Mouse (Mus musculus) lung, embryonic 15.5 days (tissue): ENCODE measurements around the gene Odf3. TPM values are rescaled to one million over a fixed set of nuclear protein-coding genes. Genes with fewer than 3 reads are reported as not detected.

Experiments
- ATAC-seq: fragments of 200-750 bp; cut with Nextera tagmentation; 2 replicates; pipeline ENCODE4 v1.8.0; 2017; ENCODE audit warnings: moderate number of reproducible peaks, borderline replicate concordance; ENCODE audit not compliant: low FRiP score, low TSS enrichment; ENCODE audit errors: extremely low read depth
- H3K27ac ChIP-seq: fragments of 300-500 bp; sonication (generic); 2 replicates; pipeline ENCODE4 v1.5.1; 2015; ENCODE audit warnings: moderate library complexity, mild to moderate bottlenecking, inconsistent platforms
- H3K27me3 ChIP-seq: fragments of 300-500 bp; sonication (generic); 2 replicates; pipeline ENCODE4 v1.6.1; 2015; ENCODE audit warnings: inconsistent platforms
- H3K36me3 ChIP-seq: fragments of 300-500 bp; sonication (generic); 2 replicates; pipeline ENCODE4 v1.6.1; 2015; ENCODE audit warnings: inconsistent platforms
- H3K4me1 ChIP-seq: fragments of 300-500 bp; sonication (generic); 2 replicates; pipeline ENCODE4 v1.6.1; 2015; ENCODE audit warnings: inconsistent platforms
- H3K4me2 ChIP-seq: fragments of 300-500 bp; sonication (generic); 2 replicates; pipeline ENCODE4 v1.6.1; 2015; ENCODE audit warnings: inconsistent platforms, mild to moderate bottlenecking, moderate library complexity
- H3K4me3 ChIP-seq: fragments of 300-500 bp; sonication (generic); 2 replicates; pipeline ENCODE4 v1.5.1; 2015; ENCODE audit warnings: mild to moderate bottlenecking, inconsistent platforms
- H3K9ac ChIP-seq: fragments of 300-500 bp; sonication (generic); 2 replicates; pipeline ENCODE4 v1.6.1; 2015; ENCODE audit warnings: inconsistent platforms
- H3K9me3 ChIP-seq: fragments of 300-500 bp; sonication (generic); 2 replicates; pipeline ENCODE4 v1.6.1; 2016; ENCODE audit warnings: inconsistent platforms
- WGBS: fragments of 180-500 bp; shearing (Covaris S2); methylation state at CpG from one replicate; pipeline ENCODE4 v1.1.7; 2015; 5-methylcytosine and 5-hydroxymethylcytosine counted together
- polyA plus RNA-seq: library from polyadenylated mRNA; unstranded; fragments of >200 nt; fragmentation: Nextera tagmentation; extraction: Ambion mirVana; gene quantifications from 2 replicates; pipeline ENCODE4 v1.2.1, GENCODE M21; 2015

Odf3 gene
- polyA plus RNA-seq, 1 experiment from 2014 or later, result not detected

- H3K4me3 ChIP-seq, result no peak overlapping the region
- 95% methylated on average over 3 of the region's 3 CpGs for WGBS
- H3K36me3 ChIP-seq, result peaks cover 66% of the 10 kb centered on the region
- no peak overlapping the region for H3K27ac ChIP-seq
- H3K9me3 ChIP-seq, result no peaks in the 10 kb centered on the region
- no peak overlapping the region for H3K4me2 ChIP-seq
- no peaks in the 10 kb centered on the region for H3K27me3 ChIP-seq
- ATAC-seq, result no peak
- H3K4me1 ChIP-seq, result no peaks in the 10 kb centered on the region
- no peak overlapping the region for H3K9ac ChIP-seq
Measured at GRCm38 (mm10) chr7:140894611-140895010, 47.0 kb downstream of the Odf3 start.

GRCm38 (mm10) chr7:140897863-140898262 is 50.3 kb downstream of the Odf3 start:
- Histone ChIP-seq H3K27ac (no peak overlapping the region), H3K9ac (no peak overlapping the region), H3K27me3 (no peaks in the 10 kb centered on the region), H3K36me3 (peaks cover 47% of the 10 kb centered on the region), H3K9me3 (no peaks in the 10 kb centered on the region), H3K4me3 (no peak overlapping the region), H3K4me2 (no peak overlapping the region), H3K4me1 (no peaks in the 10 kb centered on the region)
- no peak for ATAC-seq
- 86% methylated on average over 7 of the region's 7 CpGs for WGBS

DNA sequence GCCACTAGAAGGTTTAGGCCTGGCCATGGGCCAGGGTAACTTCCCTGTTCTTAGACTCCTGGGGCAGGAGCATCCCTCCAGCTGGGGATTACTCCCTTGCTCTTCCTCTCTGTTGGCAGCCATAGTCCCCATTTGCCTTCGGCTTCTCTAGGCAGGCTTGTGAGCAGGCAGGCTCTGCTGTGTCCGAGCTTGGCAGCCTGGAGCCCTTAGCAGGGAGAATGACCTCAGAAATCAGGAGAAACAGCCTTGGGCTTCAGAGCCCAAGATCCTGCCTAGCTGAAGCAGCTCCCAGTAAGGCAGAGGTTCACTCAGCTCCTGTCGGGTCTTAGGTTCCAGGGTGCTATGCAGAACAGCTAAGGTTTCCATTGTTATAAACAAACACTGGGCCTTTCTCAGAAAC is 51.5 kb downstream of the Odf3 start:
- Histone ChIP-seq H3K9ac (no peak overlapping the region), H3K36me3 (peaks cover 43% of the 10 kb centered on the region), H3K4me2 (no peak overlapping the region)

DNA sequence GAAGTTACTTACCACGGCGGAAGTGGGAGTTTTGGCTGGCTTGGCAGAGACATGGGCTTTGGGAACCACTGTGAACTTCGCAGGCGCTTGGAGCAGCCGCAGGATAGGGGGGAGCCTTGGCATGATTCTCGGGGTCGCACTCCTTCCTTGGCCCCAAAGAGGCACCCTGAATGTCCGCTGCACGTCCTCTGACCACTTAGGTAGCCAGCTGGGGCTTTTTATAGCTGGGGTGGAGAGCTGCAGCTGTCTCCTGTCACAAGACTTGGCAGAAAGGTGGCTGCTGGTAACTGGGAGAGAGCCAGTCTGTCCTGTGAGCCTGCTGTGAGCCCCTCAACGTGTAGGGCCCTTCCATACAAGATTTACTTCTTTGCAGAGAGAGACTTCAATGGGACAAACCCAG is 52.6 kb downstream of the Odf3 start, which contains the start of gene Cox8b:
Gene Cox8b (minus strand): TSS at position 227 of the 400 bp plus-strand sequence.
- no peak within 1 kb of the TSS for H3K4me2 ChIP-seq
- ATAC-seq, result no peak
- H3K27ac ChIP-seq, result no peak within 1 kb of the TSS

More for the DNA sequence above, 51.5 kb downstream of the Odf3 start:
- Histone ChIP-seq H3K4me3 (no peak overlapping the region), H3K27ac (no peak overlapping the region), H3K9me3 (no peaks in the 10 kb centered on the region), H3K4me1 (0 out of 2 replicates have a peak, but pooled peaks cover 2% of the 10 kb centered on the region), H3K27me3 (no peaks in the 10 kb centered on the region)
- ATAC-seq, result no peak
- 70% methylated on average over 3 of the region's 3 CpGs for WGBS

More for the DNA sequence above, 52.6 kb downstream of the Odf3 start, which contains the start of gene Cox8b:
- Histone ChIP-seq H3K27me3 (no peaks in the 10 kb centered on the region), H3K9ac (no peak within 1 kb of the TSS), H3K36me3 (peaks cover 34% of the 10 kb centered on the region), H3K9me3 (no peaks in the 10 kb centered on the region), H3K4me3 (no peak within 1 kb of the TSS), H3K4me1 (0 out of 2 replicates have a peak, but pooled peaks cover 2% of the 10 kb centered on the region)
- WGBS, result 53% methylated on average over 10 of the region's 10 CpGs

Other genes starting within 250 kb of the Odf3 start
- gene Olfr46, start 246.5 kb upstream of the Odf3 start, polyA plus RNA-seq, result not detected in 2 replicates
- not detected in 2 replicates for gene Olfr61, start 218.8 kb upstream of the Odf3 start, polyA plus RNA-seq
- not detected in 2 replicates for gene Olfr53, start 201.4 kb upstream of the Odf3 start, polyA plus RNA-seq
- gene Olfr539, start 187.9 kb upstream of the Odf3 start, polyA plus RNA-seq, result not detected in 2 replicates
- not detected in 2 replicates for gene Olfr45, start 165.9 kb upstream of the Odf3 start, polyA plus RNA-seq
- gene Olfr541, start 150.5 kb upstream of the Odf3 start, polyA plus RNA-seq, result not detected in 2 replicates
- gene Cyp2e1, start 84.1 kb upstream of the Odf3 start, polyA plus RNA-seq, result 0.10 and 0.19 TPM in 2 replicates
- 0.14 TPM in 1 of 2 replicates, not detected in the other for gene Syce1, start 60.0 kb upstream of the Odf3 start, polyA plus RNA-seq
- 0.52 and 0.59 TPM in 2 replicates for gene Zfp941, start 25.6 kb upstream of the Odf3 start, polyA plus RNA-seq
- gene Urah, start 12.8 kb upstream of the Odf3 start, polyA plus RNA-seq, result 4.4 and 5.1 TPM in 2 replicates
- not detected in 2 replicates for gene Scgb1c1, start 2.3 kb upstream of the Odf3 start, polyA plus RNA-seq
- gene Gm45785, start 8.5 kb downstream of the Odf3 start, polyA plus RNA-seq, result not detected in 2 replicates
- gene Ric8a, start 9.2 kb downstream of the Odf3 start, polyA plus RNA-seq, result 58.2 and 58.8 TPM in 2 replicates
- gene Bet1l, start 9.8 kb downstream of the Odf3 start, polyA plus RNA-seq, result 35.1 and 41.0 TPM in 2 replicates
- gene Psmd13, start 34.2 kb downstream of the Odf3 start, polyA plus RNA-seq, result 243 and 252 TPM in 2 replicates
- gene Sirt3, start 34.5 kb downstream of the Odf3 start, polyA plus RNA-seq, result 22.8 and 22.9 TPM in 2 replicates
- gene Cox8b, start 52.6 kb downstream of the Odf3 start, polyA plus RNA-seq, result 6.2 and 8.5 TPM in 2 replicates
- 0.26 and 0.72 TPM in 2 replicates for gene Nlrp6, start 73.1 kb downstream of the Odf3 start, polyA plus RNA-seq
- 18.7 and 21.0 TPM in 2 replicates for gene Pgghg, start 93.6 kb downstream of the Odf3 start, polyA plus RNA-seq
- 2.8 and 4.0 TPM in 2 replicates for gene Ifitm5, start 102.5 kb downstream of the Odf3 start, polyA plus RNA-seq
- gene Gm45717, start 108.1 kb downstream of the Odf3 start, polyA plus RNA-seq, result not detected in 2 replicates
- 925 and 963 TPM in 2 replicates for gene Ifitm2, start 108.2 kb downstream of the Odf3 start, polyA plus RNA-seq
- gene Ifitm1, start 119.4 kb downstream of the Odf3 start, polyA plus RNA-seq, result 47.1 and 54.5 TPM in 2 replicates
- gene Ifitm3, start 163.0 kb downstream of the Odf3 start, polyA plus RNA-seq, result 238 and 246 TPM in 2 replicates
- gene Ifitm6, start 170.1 kb downstream of the Odf3 start, polyA plus RNA-seq, result 1.4 and 1.6 TPM in 2 replicates
- not detected in 2 replicates for gene Gm17387, start 181.3 kb downstream of the Odf3 start, polyA plus RNA-seq
- 5.3 and 5.8 TPM in 2 replicates for gene B4galnt4, start 213.3 kb downstream of the Odf3 start, polyA plus RNA-seq
- gene Pkp3, start 230.4 kb downstream of the Odf3 start, polyA plus RNA-seq, result 14.6 and 15.2 TPM in 2 replicates